Mouse (Mus musculus): ENCODE measurements around the gene Etv6.

Etv6 gene

GRCm38 (mm10) chr6:134251364-134251763 lies 215.9 kb downstream of the Etv6 start:
- DNase-seq (ENCODE audit: low spot score in 2 of 2) = no peak

GRCm38 (mm10) chr6:134252081-134252755 lies 216.7 kb downstream of the Etv6 start:
- no peak for DNase-seq (ENCODE audit: low spot score in 2 of 2)

GRCm38 (mm10) chr6:134256369-134256768 lies 220.9 kb downstream of the Etv6 start:
- no peak for DNase-seq (ENCODE audit: low spot score in 2 of 2)

- no peak for DNase-seq (ENCODE audit: low spot score in 2 of 2)
Observed at GRCm38 (mm10) chr6:134259913-134260312, 224.4 kb downstream of the Etv6 start.

- DNase-seq (ENCODE audit: low spot score in 2 of 2) = no peak
Observed at GRCm38 (mm10) chr6:134261904-134262303, 226.4 kb downstream of the Etv6 start.

- no peak for DNase-seq (ENCODE audit: low spot score in 2 of 2)
Observed at GRCm38 (mm10) chr6:134262383-134262782, 226.9 kb downstream of the Etv6 start.

- no peak for DNase-seq (ENCODE audit: low spot score in 2 of 2)
Observed at GRCm38 (mm10) chr6:134262911-134263607, 227.6 kb downstream of the Etv6 start.

- DNase-seq (ENCODE audit: low spot score in 2 of 2) = no peak
Observed at GRCm38 (mm10) chr6:134273884-134274283, 238.4 kb downstream of the Etv6 start.

GRCm38 (mm10) chr6:134276954-134277353 lies 241.5 kb downstream of the Etv6 start:
- DNase-seq (ENCODE audit: low spot score in 2 of 2) = no peak

- DNase-seq (ENCODE audit: low spot score in 2 of 2) = no peak
Observed at GRCm38 (mm10) chr6:134282095-134282494, 246.6 kb downstream of the Etv6 start.

- no peak for DNase-seq (ENCODE audit: low spot score in 2 of 2)
Observed at GRCm38 (mm10) chr6:134291823-134292222, 256.3 kb downstream of the Etv6 start.

GRCm38 (mm10) chr6:134292404-134292803 lies 256.9 kb downstream of the Etv6 start:
- DNase-seq (ENCODE audit: low spot score in 2 of 2) = peak in 1 of 2 experiments; percentile 4

GRCm38 (mm10) chr6:134293615-134294508 lies 258.4 kb downstream of the Etv6 start:
- peak in 1 of 2 experiments; percentile 11 for DNase-seq (ENCODE audit: low spot score in 2 of 2)

- DNase-seq (ENCODE audit: low spot score in 2 of 2) = no peak
Observed at GRCm38 (mm10) chr6:134297884-134298619, 262.6 kb downstream of the Etv6 start.

GRCm38 (mm10) chr6:134301951-134302350 lies 266.5 kb downstream of the Etv6 start:
- DNase-seq (ENCODE audit: low spot score in 2 of 2) = no peak

- no peak for DNase-seq (ENCODE audit: low spot score in 2 of 2)
Observed at GRCm38 (mm10) chr6:134311346-134311745, 275.8 kb downstream of the Etv6 start.

GRCm38 (mm10) chr6:134312571-134312970 lies 277.1 kb downstream of the Etv6 start:
- no peak for DNase-seq (ENCODE audit: low spot score in 2 of 2)

- peak; percentile 80 to 86 for DNase-seq (ENCODE audit: low spot score in 2 of 2)
Observed at GRCm38 (mm10) chr6:134317371-134317770, 281.9 kb downstream of the Etv6 start.

All from right cerebral cortex, postnatal 10 days (tissue).